Mouse (Mus musculus): ENCODE measurements around the gene Fdps.

- TF ChIP-seq CTCF (IDR thresholded peaks at IDR 0.05; ENCODE audit: insufficient read depth, low read depth, low read length) = no peak
- no peak for TF ChIP-seq POLR2A (IDR thresholded peaks at IDR 0.05; ENCODE audit: insufficient read depth, low read depth, low read length)
These were observed 9.8 kb downstream of the Fdps start for GRCm38 (mm10) chr3:89091811-89092508.

All from olfactory bulb, adult 2 months (tissue).